Comparison of ENCODE assay signal across 9 mouse cellular contexts in genomic region chr19:45057724-45058112, GRCm38 (mm10). TPM values are rescaled to one million over a fixed set of nuclear protein-coding genes. Genes with fewer than 3 reads are reported as not detected.
DNase-seq lines count a peak whose midpoint lies in the region; ATAC-seq and TF ChIP-seq lines count a peak whose summit lies in the region.
"Had no signal": no experiment of that assay in that cellular context is flagged by ENCODE, and none has a peak within 500 bp of the region (broad histone marks: within the 10 kb centered on the region; RNA-seq: fewer than 3 reads in every experiment).

No protein-coding gene starts in this region.

- peaks cover 2% of the 10 kb centered on the region; the same call in 1 of the 2 replicates for H3K27me3 ChIP-seq in E14TG2a.4 (ENCODE audit: insufficient read depth, low read length)
- H3K27me3 ChIP-seq in forebrain, embryonic 15.5 days: no peaks in the 10 kb centered on the region
- no peaks in the 10 kb centered on the region for H3K27me3 ChIP-seq in liver, embryonic 15.5 days

- H3K9me3 ChIP-seq in E14TG2a.4 (ENCODE audit: low read length): no peaks in the 10 kb centered on the region
- no peaks in the 10 kb centered on the region for H3K9me3 ChIP-seq in forebrain, embryonic 15.5 days
- no peaks in the 10 kb centered on the region for H3K9me3 ChIP-seq in liver, embryonic 15.5 days (replicated peaks)

- peak overlapping the region; percentile 95 for H3K27ac ChIP-seq in gastrocnemius, adult 2 months
- peak overlapping the region; percentile 99 for H3K27ac ChIP-seq in forebrain, embryonic 15.5 days (replicated peaks)
- peak overlapping the region; percentile 91 for H3K27ac ChIP-seq in liver, embryonic 15.5 days (replicated peaks)

- peak overlapping the region; percentile 78 for H3K9ac ChIP-seq in forebrain, embryonic 15.5 days (replicated peaks)
- H3K9ac ChIP-seq in liver, embryonic 15.5 days: peak overlapping the region; percentile 41; the same call in 1 of the 2 replicates

- peaks cover 49% of the 10 kb centered on the region for H3K4me1 ChIP-seq in E14TG2a.4 (replicated peaks; ENCODE audit: low read depth, low read length)
- H3K4me1 ChIP-seq in forebrain, embryonic 15.5 days: peaks cover 24% of the 10 kb centered on the region
- H3K4me1 ChIP-seq in liver, embryonic 15.5 days (replicated peaks): peaks cover 35% of the 10 kb centered on the region

- 47% methylated on average over 7 of the region's 7 CpGs for WGBS in forebrain, embryonic 15.5 days
- 42% methylated on average over 7 of the region's 7 CpGs for WGBS in liver, embryonic 15.5 days (ENCODE audit: insufficient replicate concordance)

- intact Hi-C loops in gastrocnemius, adult 2 months (cut with DNase I): loop anchor here (2.0 kb wide), 2 partner anchors 15 to 41 kb away; no protein-coding TSS in a partner anchor
- intact Hi-C loops in gastrocnemius, postnatal 36 days (cut with DNase I): no loop called here

- H3K4me3 ChIP-seq in gastrocnemius, adult 2 months: peak overlapping the region; percentile 79
- peak overlapping the region; percentile 85 for H3K4me3 ChIP-seq in E14TG2a.4 (replicated peaks; ENCODE audit: low read length)
- H3K4me3 ChIP-seq in forebrain, embryonic 15.5 days: peak overlapping the region; percentile 53
- peak overlapping the region; percentile 68 for H3K4me3 ChIP-seq in liver, embryonic 15.5 days (replicated peaks)

- H3K36me3 ChIP-seq in E14TG2a.4 (ENCODE audit: insufficient read depth, low read length): peaks cover under 1% of the 10 kb centered on the region; the same call in 1 of the 2 replicates
- H3K36me3 ChIP-seq in forebrain, embryonic 15.5 days: peaks cover 24% of the 10 kb centered on the region
- H3K36me3 ChIP-seq in liver, embryonic 15.5 days (replicated peaks): no peaks in the 10 kb centered on the region

- no peak for TF ChIP-seq CTCF in gastrocnemius, adult 2 months (IDR thresholded peaks at IDR 0.05)
- TF ChIP-seq CTCF in E14TG2a.4 (conservative IDR thresholded peaks at IDR 0.05; ENCODE audit: low read length): no peak

- no peak for ATAC-seq in forebrain, embryonic 15.5 days (replicated peaks)
- ATAC-seq in liver, embryonic 15.5 days (ENCODE audit: insufficient read depth): no peak

- peak overlapping the region; percentile 68 for H3K4me2 ChIP-seq in forebrain, embryonic 15.5 days (replicated peaks)
- H3K4me2 ChIP-seq in liver, embryonic 15.5 days: peak overlapping the region; percentile 76

- DNase-seq in gastrocnemius, adult 2 months: peak; percentile 68
- DNase-seq in gastrocnemius, postnatal 36 days: no peak
- no peak for DNase-seq in layer of hippocampus, adult 9-11 months
- no peak for DNase-seq in embryo, embryonic 10 days (ENCODE audit: low spot score)
- no peak for DNase-seq in thymus, postnatal 4 days

RNA-seq across cellular contexts. Expression of gene Sfxn3, which starts 10.4 kb away (rescaled TPM):
- total RNA-seq in gastrocnemius, adult 2 months (2021): 10 to 100 TPM; 17.1 to 25.1 TPM
- total RNA-seq in gastrocnemius, postnatal 36 days (2021): 10 to 100 TPM; 17.8 to 19.8 TPM
- polyA plus RNA-seq in forebrain, embryonic 15.5 days (2015; fragmentation: Nextera tagmentation; extraction: Ambion mirVana): 65.0 and 67.6 TPM in 2 replicates
- polyA plus RNA-seq in liver, embryonic 15.5 days (2015; fragmentation: Nextera tagmentation; extraction: Ambion mirVana): 2.9 and 3.1 TPM in 2 replicates

RNA-seq across cellular contexts. Expression of gene Pdzd7, which starts 12.2 kb away (rescaled TPM):
- total RNA-seq in gastrocnemius, adult 2 months (2021): 1 to 10 TPM; 5.9 to 6.8 TPM
- 1 to 10 TPM; 5.1 to 5.7 TPM for total RNA-seq in gastrocnemius, postnatal 36 days (2021)
- 1.7 and 2.2 TPM in 2 replicates for polyA plus RNA-seq in forebrain, embryonic 15.5 days (2015; fragmentation: Nextera tagmentation; extraction: Ambion mirVana)
- polyA plus RNA-seq in liver, embryonic 15.5 days (2015; fragmentation: Nextera tagmentation; extraction: Ambion mirVana): not detected in 2 replicates
- total RNA-seq: hematopoietic stem cell, adult 5-6 weeks had no signal

RNA-seq across cellular contexts. Expression of gene Kazald1, which starts 17.3 kb away (rescaled TPM):
- total RNA-seq in gastrocnemius, adult 2 months (2021): 1 to 10 TPM; 4.2 to 5.9 TPM
- 1 to 10 TPM; 3.9 to 7.8 TPM for total RNA-seq in gastrocnemius, postnatal 36 days (2021)
- polyA plus RNA-seq in forebrain, embryonic 15.5 days (2015; fragmentation: Nextera tagmentation; extraction: Ambion mirVana): 0.70 and 0.73 TPM in 2 replicates
- polyA plus RNA-seq in liver, embryonic 15.5 days (2015; fragmentation: Nextera tagmentation; extraction: Ambion mirVana): 0.24 and 0.32 TPM in 2 replicates

RNA-seq across cellular contexts. Expression of gene Lzts2, which starts 43.5 kb away (rescaled TPM):
- 10 to 100 TPM; 21.0 to 29.3 TPM for total RNA-seq in gastrocnemius, adult 2 months (2021)
- 10 to 100 TPM; 19.3 to 20.1 TPM for total RNA-seq in gastrocnemius, postnatal 36 days (2021)
- polyA plus RNA-seq in forebrain, embryonic 15.5 days (2015; fragmentation: Nextera tagmentation; extraction: Ambion mirVana): 25.7 and 27.7 TPM in 2 replicates
- 6.8 and 7.7 TPM in 2 replicates for polyA plus RNA-seq in liver, embryonic 15.5 days (2015; fragmentation: Nextera tagmentation; extraction: Ambion mirVana)

RNA-seq across cellular contexts. Expression of gene Mrpl43, which starts 51.5 kb away (rescaled TPM):
- total RNA-seq in gastrocnemius, adult 2 months (2021): 10 to 100 TPM; 31.0 to 42.5 TPM
- total RNA-seq in gastrocnemius, postnatal 36 days (2021): 10 to 100 TPM; 33.7 to 35.1 TPM
- polyA plus RNA-seq in forebrain, embryonic 15.5 days (2015; fragmentation: Nextera tagmentation; extraction: Ambion mirVana): 83.9 and 87.1 TPM in 2 replicates
- 27.4 and 28.8 TPM in 2 replicates for polyA plus RNA-seq in liver, embryonic 15.5 days (2015; fragmentation: Nextera tagmentation; extraction: Ambion mirVana)
